Mouse (Mus musculus): Measurements from ENCODE around the gene Creb3l4.

The Creb3l4 gene

GRCm38 (mm10) chr3:90241251-90241650 lies 2.1 kb downstream of the Creb3l4 start:
- DNase-seq (ENCODE audit: low read depth in 2 of 2, low spot score in 2 of 2), result no peak

- peak; percentile 86 to 87 for DNase-seq (ENCODE audit: low read depth in 2 of 2, low spot score in 2 of 2)
These were observed 11.6 kb downstream of the Creb3l4 start, which contains the start of gene Jtb for GRCm38 (mm10) chr3:90231507-90232333. TSS of gene Jtb (plus strand) at chr3:90231597.

GRCm38 (mm10) chr3:90231075-90231474 lies 12.2 kb downstream of the Creb3l4 start:
- no peak for DNase-seq (ENCODE audit: low read depth in 2 of 2, low spot score in 2 of 2)

GRCm38 (mm10) chr3:90224331-90224730 lies 19.0 kb downstream of the Creb3l4 start:
- no peak for DNase-seq (ENCODE audit: low read depth in 2 of 2, low spot score in 2 of 2)

- no peak for DNase-seq (ENCODE audit: low read depth in 2 of 2, low spot score in 2 of 2)
These were observed 20.4 kb downstream of the Creb3l4 start for GRCm38 (mm10) chr3:90222941-90223340.

GRCm38 (mm10) chr3:90222455-90222854 lies 20.9 kb downstream of the Creb3l4 start:
- no peak for DNase-seq (ENCODE audit: low read depth in 2 of 2, low spot score in 2 of 2)

GRCm38 (mm10) chr3:90221123-90221522 lies 22.2 kb downstream of the Creb3l4 start:
- no peak for DNase-seq (ENCODE audit: low read depth in 2 of 2, low spot score in 2 of 2)

- no peak for DNase-seq (ENCODE audit: low read depth in 2 of 2, low spot score in 2 of 2)
These were observed 22.8 kb downstream of the Creb3l4 start for GRCm38 (mm10) chr3:90220531-90220951.

GRCm38 (mm10) chr3:90220088-90220487 lies 23.2 kb downstream of the Creb3l4 start:
- peak; percentile 38 to 51 for DNase-seq (ENCODE audit: low read depth in 2 of 2, low spot score in 2 of 2)

GRCm38 (mm10) chr3:90215825-90216380 lies 27.4 kb downstream of the Creb3l4 start:
- DNase-seq (ENCODE audit: low read depth in 2 of 2, low spot score in 2 of 2), result no peak

- DNase-seq (ENCODE audit: low read depth in 2 of 2, low spot score in 2 of 2), result no peak
These were observed 29.2 kb downstream of the Creb3l4 start for GRCm38 (mm10) chr3:90213956-90214684.

GRCm38 (mm10) chr3:90213377-90213866 lies 29.9 kb downstream of the Creb3l4 start, which contains the start of the genes Rps27 and Rab13:
TSS of gene Rps27 (minus strand) at chr3:90213651.
TSS of gene Rab13 (plus strand) at chr3:90213695.
- DNase-seq (ENCODE audit: low read depth in 2 of 2, low spot score in 2 of 2), result peak; percentile 92 to 95

GRCm38 (mm10) chr3:90212723-90213122 lies 30.6 kb downstream of the Creb3l4 start:
- peak in 1 of 2 experiments; percentile 9 for DNase-seq (ENCODE audit: low read depth in 2 of 2, low spot score in 2 of 2)

- DNase-seq (ENCODE audit: low read depth in 2 of 2, low spot score in 2 of 2), result peak; percentile 25 to 33
These were observed 31.6 kb downstream of the Creb3l4 start for GRCm38 (mm10) chr3:90211475-90212398.

GRCm38 (mm10) chr3:90209908-90210566 lies 33.3 kb downstream of the Creb3l4 start:
- DNase-seq (ENCODE audit: low read depth in 2 of 2, low spot score in 2 of 2), result no peak

- no peak for DNase-seq (ENCODE audit: low read depth in 2 of 2, low spot score in 2 of 2)
These were observed 34.6 kb downstream of the Creb3l4 start for GRCm38 (mm10) chr3:90208662-90209061.

GRCm38 (mm10) chr3:90204582-90204981 lies 38.7 kb downstream of the Creb3l4 start:
- DNase-seq (ENCODE audit: low read depth in 2 of 2, low spot score in 2 of 2), result no peak

- no peak for DNase-seq (ENCODE audit: low read depth in 2 of 2, low spot score in 2 of 2)
These were observed 39.7 kb downstream of the Creb3l4 start for GRCm38 (mm10) chr3:90203619-90204018.

- no peak for DNase-seq (ENCODE audit: low read depth in 2 of 2, low spot score in 2 of 2)
These were observed 40.4 kb downstream of the Creb3l4 start for GRCm38 (mm10) chr3:90202884-90203283.

GRCm38 (mm10) chr3:90197548-90197947 lies 45.8 kb downstream of the Creb3l4 start:
- DNase-seq (ENCODE audit: low read depth in 2 of 2, low spot score in 2 of 2), result no peak

Measured in CD8-positive naive resting alpha-beta T cell, adult 2 months (primary cell).